Mouse (Mus musculus) kidney, postnatal 14 days (tissue): Measurements from ENCODE around the gene Abl2.
A peak's percentile ranks its signal among the peaks of the same experiment; 100 is the strongest.
"Not testable (repeated sequence)": the region's sequence is repeated elsewhere in the genome, so short reads cannot be mapped to it uniquely, and the experiment has no call there.

Source experiments
- DNase-seq: peaks from one replicate; pipeline ENCODE4 v3.0.0; 2022; ENCODE audit warnings: mixed read lengths

Abl2 gene

GRCm38 (mm10) chr1:156640577-156640976 lies 82.0 kb downstream of the Abl2 start:
- no peak for DNase-seq

GRCm38 (mm10) chr1:156641808-156642207 lies 83.2 kb downstream of the Abl2 start:
- no peak for DNase-seq

GRCm38 (mm10) chr1:156642813-156643212 lies 84.2 kb downstream of the Abl2 start:
- no peak for DNase-seq

GRCm38 (mm10) chr1:156644061-156644460 lies 85.5 kb downstream of the Abl2 start:
- no peak for DNase-seq

GRCm38 (mm10) chr1:156644780-156645523 lies 86.4 kb downstream of the Abl2 start:
- no peak for DNase-seq

GRCm38 (mm10) chr1:156645971-156646370 lies 87.4 kb downstream of the Abl2 start:
- no peak for DNase-seq

- no peak for DNase-seq
Observed at GRCm38 (mm10) chr1:156648705-156649104, 90.1 kb downstream of the Abl2 start.

GRCm38 (mm10) chr1:156650631-156651030 lies 92.0 kb downstream of the Abl2 start:
- no peak for DNase-seq

GRCm38 (mm10) chr1:156652189-156652822 lies 93.7 kb downstream of the Abl2 start:
- no peak for DNase-seq

GRCm38 (mm10) chr1:156654735-156655530 lies 96.3 kb downstream of the Abl2 start:
- DNase-seq = no peak

- peak; percentile 47 for DNase-seq
Observed at GRCm38 (mm10) chr1:156657523-156657922, 98.9 kb downstream of the Abl2 start.

- no peak for DNase-seq
Observed at GRCm38 (mm10) chr1:156658676-156659075, 100.1 kb downstream of the Abl2 start.

- no peak for DNase-seq
Observed at GRCm38 (mm10) chr1:156659906-156660659, 101.5 kb downstream of the Abl2 start.

GRCm38 (mm10) chr1:156660660-156661236 lies 102.2 kb downstream of the Abl2 start:
- DNase-seq = not testable (repeated sequence)

- no peak for DNase-seq
Observed at GRCm38 (mm10) chr1:156665777-156666176, 107.2 kb downstream of the Abl2 start.

GRCm38 (mm10) chr1:156667141-156667926 lies 108.7 kb downstream of the Abl2 start:
- no peak for DNase-seq

- no peak for DNase-seq
Observed at GRCm38 (mm10) chr1:156668602-156669001, 110.0 kb downstream of the Abl2 start.

GRCm38 (mm10) chr1:156669208-156669983 lies 110.8 kb downstream of the Abl2 start:
- no peak for DNase-seq

GRCm38 (mm10) chr1:156671921-156672320 lies 113.3 kb downstream of the Abl2 start:
- no peak for DNase-seq

GRCm38 (mm10) chr1:156672720-156673475 lies 114.3 kb downstream of the Abl2 start:
- no peak for DNase-seq
